Mouse (Mus musculus) liver, embryonic 14.5 days (tissue): Measurements from ENCODE around the gene Apoc4.

ENCODE experiments used
- CTCF ChIP-seq: IDR thresholded peaks from 2 replicates; pipeline ENCODE4 v1.5.1; 2016; ENCODE audit warnings: antibody characterized with exemption, low read depth, control low read depth
- EP300 ChIP-seq: IDR thresholded peaks from 2 replicates; pipeline ENCODE4 v1.6.1; 2016; ENCODE audit warnings: antibody characterized with exemption, low read depth

GRCm38 (mm10) chr7:19628192-19628535, 53.1 kb downstream of the Apoc4 start:
- TF ChIP-seq CTCF, result no peak
- TF ChIP-seq EP300, result no peak
